Mouse (Mus musculus) midbrain, postnatal 0 days (tissue): ENCODE results near the gene Pax7. TPM values are rescaled to one million over a fixed set of nuclear protein-coding genes. Genes with fewer than 3 reads are reported as not detected.

Experiments
- ATAC-seq: fragments of 200-750 bp; cut with Nextera tagmentation; 2 replicates; pipeline ENCODE4 v1.8.0; 2017; ENCODE audit warnings: moderate number of reproducible peaks, mild to moderate bottlenecking, moderate TSS enrichment, moderate library complexity; ENCODE audit not compliant: low FRiP score
- DNase-seq: peaks from one replicate; pipeline ENCODE4 v3.0.0-alpha.2; 2015; ENCODE audit warnings: low spot score
- H3K27ac ChIP-seq: fragments of 300-500 bp; sonication (generic); 2 replicates; pipeline ENCODE4 v1.5.1; 2014; ENCODE audit warnings: low read depth, mild to moderate bottlenecking, low read length, mixed read lengths
- H3K27me3 ChIP-seq: fragments of 300-500 bp; sonication (generic); 2 replicates; pipeline ENCODE4 v1.6.1; 2014; ENCODE audit warnings: low read length, control low read depth, mixed read lengths; ENCODE audit not compliant: insufficient read depth
- H3K36me3 ChIP-seq: fragments of 300-500 bp; sonication (generic); 2 replicates; pipeline ENCODE4 v1.6.1; 2014; ENCODE audit warnings: low read length, control low read depth, mixed read lengths; ENCODE audit not compliant: insufficient read depth
- H3K4me1 ChIP-seq: fragments of 300-500 bp; sonication (generic); 2 replicates; pipeline ENCODE4 v1.6.1; 2014; ENCODE audit warnings: mild to moderate bottlenecking, control low read depth, antibody characterized with exemption, low read length, mixed read lengths; ENCODE audit not compliant: insufficient read depth
- H3K4me2 ChIP-seq: fragments of 300-500 bp; sonication (generic); 2 replicates; pipeline ENCODE4 v1.6.1; 2014; ENCODE audit warnings: low read depth, mild to moderate bottlenecking, low read length, mixed read lengths; ENCODE audit not compliant: poor library complexity, severe bottlenecking
- H3K4me3 ChIP-seq: fragments of 300-500 bp; sonication (generic); 2 replicates; pipeline ENCODE4 v1.5.1; 2014; ENCODE audit warnings: low read depth, mild to moderate bottlenecking, low read length, moderate library complexity
- H3K9ac ChIP-seq: fragments of 300-500 bp; sonication (generic); replicated peaks from 2 replicates; pipeline ENCODE4 v1.6.1; 2014; ENCODE audit warnings: mild to moderate bottlenecking, low read length, moderate library complexity, mixed read lengths; ENCODE audit not compliant: poor library complexity, severe bottlenecking
- H3K9me3 ChIP-seq: fragments of 300-500 bp; sonication (generic); 2 replicates; pipeline ENCODE4 v1.6.1; 2016; ENCODE audit warnings: low read length, control low read depth
- CTCF ChIP-seq: IDR thresholded peaks from 2 replicates; pipeline ENCODE4 v1.5.1; 2016; ENCODE audit warnings: antibody characterized with exemption, mild to moderate bottlenecking
- WGBS: fragments of 180-500 bp; shearing (Covaris S2); extraction: QIAGEN DNeasy Blood & Tissue Kit; methylation state at CpG from one replicate; pipeline ENCODE4 v1.1.7; 2014; 5-methylcytosine and 5-hydroxymethylcytosine counted together
- polyA plus RNA-seq: library from polyadenylated mRNA; unstranded; fragments of >200 nt; fragmentation: Nextera tagmentation; extraction: Ambion mirVana; gene quantifications from 2 replicates; pipeline ENCODE4 v1.2.1, GENCODE M21; 2015
- total RNA-seq: library from RNA; depleted of rRNA; stranded (reverse); fragments of >200 nt; gene quantifications from 2 replicates; pipeline ENCODE4 v1.2.3, GENCODE M21; 2014

Gene Pax7
- total and polyA plus RNA-seq, 2 experiments from 2014 or later: 3.0 to 34.9 TPM

DNA sequence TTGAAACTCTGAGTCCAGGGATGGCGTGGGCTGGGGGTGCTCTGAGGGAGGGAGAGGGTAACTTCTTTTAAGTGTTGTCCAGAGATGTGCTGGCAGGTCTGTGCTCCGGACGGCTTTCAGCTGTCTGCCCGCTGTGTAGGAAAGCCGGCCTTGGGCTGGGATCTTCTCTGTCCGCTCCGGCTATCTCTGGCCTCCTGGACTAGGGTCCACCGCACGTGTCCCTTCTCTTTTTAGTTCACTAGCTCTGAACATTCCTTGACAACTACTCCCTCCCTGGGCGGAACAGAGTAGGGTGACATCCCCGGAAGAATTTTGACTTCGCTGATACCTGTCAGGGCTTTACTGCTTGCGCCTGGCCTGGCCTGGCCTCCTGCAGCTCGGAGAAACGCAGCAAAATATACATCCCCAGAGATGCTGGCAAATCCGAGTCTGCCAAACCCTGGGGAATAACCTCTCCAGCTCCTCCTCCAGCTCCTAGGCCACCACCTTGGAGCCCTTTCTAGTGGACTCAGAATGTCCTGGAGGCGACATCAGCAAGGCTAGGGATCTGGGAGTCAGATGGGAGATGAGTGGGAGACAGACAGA, 581 bp upstream of the Pax7 start:
- ATAC-seq: no peak
- H3K9ac ChIP-seq: no peak overlapping the region

DNA sequence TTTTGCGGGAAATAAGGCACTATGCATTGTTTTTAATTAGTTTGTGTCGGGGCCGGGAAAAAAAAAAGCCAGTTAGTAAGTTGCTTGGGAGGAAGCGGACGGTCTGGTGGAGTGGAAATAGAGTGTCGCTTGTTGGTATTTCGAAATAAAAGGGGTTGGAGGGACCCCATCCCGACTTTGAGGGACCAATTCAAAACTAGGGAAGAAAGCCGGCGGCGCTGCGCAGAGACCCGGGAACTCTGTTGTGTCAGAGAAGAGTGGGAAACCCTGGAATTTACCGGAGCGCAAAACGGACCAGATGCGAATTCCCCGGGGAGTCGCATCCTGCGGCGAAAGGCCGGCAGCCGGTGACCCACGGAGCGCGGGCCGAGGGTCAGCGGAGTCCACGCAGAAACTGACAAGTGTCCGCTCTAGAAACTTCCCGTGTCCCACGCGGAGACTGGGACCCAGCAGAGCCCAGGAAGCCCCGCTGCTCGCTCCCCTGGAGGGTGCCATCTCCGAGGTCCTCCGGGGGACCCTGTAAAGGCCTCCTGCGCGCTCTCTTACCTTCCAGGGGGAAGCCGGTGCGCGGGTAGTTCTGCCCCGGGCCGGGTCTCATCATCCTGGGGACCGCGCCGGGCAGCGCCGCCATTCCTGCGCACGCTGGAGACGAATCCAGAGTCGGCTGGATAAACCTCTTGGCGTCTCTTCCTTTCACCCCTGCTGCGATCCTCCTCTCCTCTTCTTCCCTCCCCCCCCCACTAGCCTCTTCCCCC, 870 bp downstream of the Pax7 start:
- no peak for DNase-seq

More for the DNA sequence above, 581 bp upstream of the Pax7 start:
- no peak for TF ChIP-seq CTCF
- Histone ChIP-seq H3K27me3 (peaks cover 26% of the 10 kb centered on the region), H3K9me3 (no peaks in the 10 kb centered on the region), H3K4me1 (no peaks in the 10 kb centered on the region; the same call in 1 of the 2 replicates), H3K4me2 (peak overlapping the region; percentile 20; the same call in 1 of the 2 replicates), H3K4me3 (peak overlapping the region; percentile 37), H3K27ac (no peak overlapping the region), H3K36me3 (no peaks in the 10 kb centered on the region)
- no peak for DNase-seq
- WGBS: 9% methylated on average over 17 of the region's 17 CpGs

GRCm38 (mm10) chr4:139831501-139832230, 1.7 kb downstream of the Pax7 start:
- no peak for ATAC-seq
- no peak for DNase-seq
- no peaks in the 10 kb centered on the region for H3K36me3 ChIP-seq
- peak overlapping the region; percentile 48 for H3K27ac ChIP-seq
- under 1% methylated on average over 57 of the region's 57 CpGs for WGBS
- no peak for TF ChIP-seq CTCF
- H3K4me2 ChIP-seq: peak overlapping the region; percentile 44
- peak overlapping the region; percentile 48 for H3K9ac ChIP-seq
- peak overlapping the region; percentile 37 for H3K4me3 ChIP-seq
- H3K9me3 ChIP-seq: no peaks in the 10 kb centered on the region
- H3K4me1 ChIP-seq: no peaks in the 10 kb centered on the region
- peaks cover 30% of the 10 kb centered on the region for H3K27me3 ChIP-seq

More for the DNA sequence above, 870 bp downstream of the Pax7 start:
- Histone ChIP-seq H3K9ac (peak overlapping the region; percentile 48), H3K27ac (0 out of 2 replicates have a peak overlapping the region, but pooled peaks have one; percentile 21), H3K4me1 (no peaks in the 10 kb centered on the region), H3K9me3 (no peaks in the 10 kb centered on the region), H3K27me3 (peaks cover 27% of the 10 kb centered on the region), H3K4me3 (peak overlapping the region; percentile 37), H3K4me2 (peak overlapping the region; percentile 44), H3K36me3 (no peaks in the 10 kb centered on the region)
- ATAC-seq: no peak
- 2% methylated on average over 55 of the region's 55 CpGs for WGBS
- no peak for TF ChIP-seq CTCF

GRCm38 (mm10) chr4:139830581-139831387, 2.5 kb downstream of the Pax7 start:
- Histone ChIP-seq H3K4me3 (peak overlapping the region; percentile 37), H3K27ac (peak overlapping the region; percentile 48; the same call in 1 of the 2 replicates), H3K27me3 (peaks cover 38% of the 10 kb centered on the region), H3K9me3 (no peaks in the 10 kb centered on the region), H3K9ac (peak overlapping the region; percentile 48; the same call in 1 of the 2 replicates), H3K36me3 (no peaks in the 10 kb centered on the region), H3K4me2 (peak overlapping the region; percentile 44), H3K4me1 (no peaks in the 10 kb centered on the region)
- ATAC-seq (no peak), DNase-seq (no peak)
- TF ChIP-seq CTCF: no peak
- 5% methylated on average over 24 of the region's 24 CpGs for whole genome bisulfite sequencing

GRCm38 (mm10) chr4:139830053-139830452, 3.3 kb downstream of the Pax7 start:
- ATAC-seq (no peak), DNase-seq (no peak)
- 0 out of 2 replicates have a peak overlapping the region, but pooled peaks have one; percentile 13 for H3K27ac ChIP-seq
- H3K9me3 ChIP-seq: no peaks in the 10 kb centered on the region
- no peak overlapping the region for H3K9ac ChIP-seq
- no peak for TF ChIP-seq CTCF
- no peaks in the 10 kb centered on the region for H3K4me1 ChIP-seq
- peak overlapping the region; percentile 2 for H3K4me3 ChIP-seq
- WGBS: 15% methylated on average over 14 of the region's 14 CpGs
- H3K27me3 ChIP-seq: peaks cover 37% of the 10 kb centered on the region
- H3K36me3 ChIP-seq: no peaks in the 10 kb centered on the region
- H3K4me2 ChIP-seq: peak overlapping the region; percentile 44
